Mouse (Mus musculus) hindbrain, postnatal 0 days (tissue): ENCODE data around the gene Tspan33. TPM values are rescaled to one million over a fixed set of nuclear protein-coding genes. Genes with fewer than 3 reads are reported as not detected.
"Not testable (repeated sequence)": the region's sequence is repeated elsewhere in the genome, so short reads cannot be mapped to it uniquely, and the experiment has no call there.

Source experiments
- ATAC-seq: fragments of 200-750 bp; cut with Nextera tagmentation; 2 replicates; pipeline ENCODE4 v1.8.0; 2017; ENCODE audit warnings: mild to moderate bottlenecking, moderate TSS enrichment, moderate library complexity
- DNase-seq: peaks from one replicate; pipeline ENCODE4 v3.0.0-alpha.2; 2015; ENCODE audit warnings: low spot score
- H3K27ac ChIP-seq: fragments of 300-500 bp; sonication (generic); 2 replicates; pipeline ENCODE4 v1.5.1; 2014; ENCODE audit warnings: mild to moderate bottlenecking
- H3K27me3 ChIP-seq: fragments of 300-500 bp; sonication (generic); 2 replicates; pipeline ENCODE4 v1.6.1; 2014; ENCODE audit warnings: low read length, mixed read lengths; ENCODE audit not compliant: insufficient read depth
- H3K36me3 ChIP-seq: fragments of 300-500 bp; sonication (generic); 2 replicates; pipeline ENCODE4 v1.6.1; 2014; ENCODE audit warnings: low read length, mixed read lengths; ENCODE audit not compliant: insufficient read depth
- H3K4me1 ChIP-seq: fragments of 300-500 bp; sonication (generic); 2 replicates; pipeline ENCODE4 v1.6.1; 2014; ENCODE audit warnings: antibody characterized with exemption, low read length, mixed read lengths; ENCODE audit not compliant: insufficient read depth
- H3K4me2 ChIP-seq: fragments of 300-500 bp; sonication (generic); 2 replicates; pipeline ENCODE4 v1.6.1; 2014; ENCODE audit warnings: low read depth, mild to moderate bottlenecking, low read length, moderate library complexity, mixed read lengths
- H3K4me3 ChIP-seq: fragments of 300-500 bp; sonication (generic); 2 replicates; pipeline ENCODE4 v1.5.1; 2014; ENCODE audit warnings: low read length
- H3K9ac ChIP-seq: fragments of 300-500 bp; sonication (generic); replicated peaks from 2 replicates; pipeline ENCODE4 v1.6.1; 2014; ENCODE audit warnings: mild to moderate bottlenecking, low read length, moderate library complexity, mixed read lengths
- H3K9me3 ChIP-seq: fragments of 300-500 bp; sonication (generic); 2 replicates; pipeline ENCODE4 v1.6.1; 2016; ENCODE audit warnings: low read length, mixed read lengths
- CTCF ChIP-seq: IDR thresholded peaks from 2 replicates; pipeline ENCODE4 v1.5.1; 2016; ENCODE audit warnings: antibody characterized with exemption, control low read depth, low read depth
- WGBS: fragments of 180-500 bp; shearing (Covaris S2); extraction: QIAGEN DNeasy Blood & Tissue Kit; methylation state at CpG from one replicate; pipeline ENCODE4 v1.1.7; 2014; 5-methylcytosine and 5-hydroxymethylcytosine counted together
- polyA plus RNA-seq: library from polyadenylated mRNA; unstranded; fragments of >200 nt; fragmentation: Nextera tagmentation; extraction: Ambion mirVana; gene quantifications from 2 replicates; pipeline ENCODE4 v1.2.1, GENCODE M21; 2015
- total RNA-seq: library from RNA; depleted of rRNA; stranded (reverse); fragments of >200 nt; gene quantifications from 2 replicates; pipeline ENCODE4 v1.2.3, GENCODE M21; 2014

The Tspan33 gene
- total and polyA plus RNA-seq, 2 experiments from 2014 or later: 15.5 to 23.9 TPM

- DNase-seq: peak; percentile 31
- TF ChIP-seq CTCF: no peak
- no peaks in the 10 kb centered on the region for H3K27me3 ChIP-seq
- WGBS: 41% methylated on average over 11 of the region's 11 CpGs
- no peaks in the 10 kb centered on the region for H3K4me1 ChIP-seq
- no peak overlapping the region for H3K4me2 ChIP-seq
- ATAC-seq: no peak
- H3K36me3 ChIP-seq: no peaks in the 10 kb centered on the region
- no peak overlapping the region for H3K9ac ChIP-seq
- no peak overlapping the region for H3K4me3 ChIP-seq
- no peak overlapping the region for H3K27ac ChIP-seq
- no peaks in the 10 kb centered on the region for H3K9me3 ChIP-seq
These were observed 33.2 kb upstream of the Tspan33 start for GRCm38 (mm10) chr6:29660662-29661307.

GRCm38 (mm10) chr6:29667266-29667665 is 26.8 kb upstream of the Tspan33 start:
- no peak overlapping the region for H3K9ac ChIP-seq
- DNase-seq (no peak), ATAC-seq (no peak)
- no peak overlapping the region for H3K4me2 ChIP-seq
- H3K4me3 ChIP-seq: no peak overlapping the region
- no peaks in the 10 kb centered on the region for H3K27me3 ChIP-seq
- no peaks in the 10 kb centered on the region for H3K4me1 ChIP-seq
- no peaks in the 10 kb centered on the region for H3K9me3 ChIP-seq
- 74% methylated on average over 6 of the region's 6 CpGs for WGBS
- no peak overlapping the region for H3K27ac ChIP-seq
- no peaks in the 10 kb centered on the region for H3K36me3 ChIP-seq
- TF ChIP-seq CTCF: no peak

DNA sequence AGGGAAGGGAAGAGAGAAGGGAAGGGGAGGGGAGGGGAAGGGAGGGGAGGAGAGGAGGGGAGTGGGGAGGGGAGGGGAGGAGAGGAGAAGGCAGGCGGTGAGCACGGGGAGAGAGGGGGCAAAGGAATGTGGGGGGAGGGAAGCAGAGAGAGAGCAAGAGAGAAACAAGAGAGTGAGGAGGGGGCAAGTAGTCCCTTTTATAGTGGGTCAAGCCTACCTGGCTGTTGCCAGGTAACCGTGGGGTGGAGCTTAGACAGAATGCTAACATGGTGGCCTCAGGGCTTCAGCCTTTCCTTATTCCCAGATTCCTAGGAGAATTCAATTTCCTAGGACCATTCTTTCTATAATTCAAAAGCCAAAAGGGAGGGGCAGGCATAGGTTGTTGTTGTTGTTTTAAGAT is 22.3 kb upstream of the Tspan33 start:
- Histone ChIP-seq H3K4me1 (no peaks in the 10 kb centered on the region), H3K27me3 (no peaks in the 10 kb centered on the region), H3K4me2 (no peak overlapping the region), H3K36me3 (no peaks in the 10 kb centered on the region), H3K9ac (no peak overlapping the region), H3K4me3 (no peak overlapping the region), H3K27ac (no peak overlapping the region), H3K9me3 (no peaks in the 10 kb centered on the region)
- ATAC-seq (no peak), DNase-seq (no peak)
- 21% methylated on average over 3 of the region's 3 CpGs for WGBS
- TF ChIP-seq CTCF: no peak

- peak; percentile 17 for DNase-seq
- peak overlapping the region; percentile 16; the same call in 1 of the 2 replicates for H3K27ac ChIP-seq
- no peaks in the 10 kb centered on the region for H3K36me3 ChIP-seq
- 31% methylated on average over 12 of the region's 12 CpGs for WGBS
- no peaks in the 10 kb centered on the region for H3K4me1 ChIP-seq
- H3K4me2 ChIP-seq: no peak overlapping the region
- H3K27me3 ChIP-seq: no peaks in the 10 kb centered on the region
- no peaks in the 10 kb centered on the region for H3K9me3 ChIP-seq
- H3K4me3 ChIP-seq: no peak overlapping the region
- H3K9ac ChIP-seq: no peak overlapping the region
- TF ChIP-seq CTCF: no peak
- peak; percentile 72 for ATAC-seq
These were observed 21.2 kb upstream of the Tspan33 start for GRCm38 (mm10) chr6:29672563-29673411.

DNA sequence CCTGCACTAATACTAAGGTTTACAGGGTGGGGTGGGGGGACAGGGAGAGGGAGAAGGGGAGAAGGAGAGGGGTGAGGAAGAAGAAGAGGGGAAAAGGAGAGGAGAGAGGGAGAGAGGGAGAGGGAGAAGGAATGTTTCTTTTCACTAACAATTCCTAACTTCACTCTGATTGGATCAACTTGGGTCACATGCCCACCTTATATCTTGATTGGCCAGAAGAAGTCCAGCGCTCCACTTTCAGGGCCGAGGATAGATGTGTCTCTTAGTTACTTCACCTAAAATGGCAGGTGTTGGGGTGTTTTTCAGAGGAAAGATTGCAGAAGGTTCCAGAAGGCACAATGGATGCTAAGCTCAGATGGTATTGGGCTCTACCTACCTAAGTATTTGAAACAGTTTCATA is 20.3 kb upstream of the Tspan33 start:
- 38% methylated on average over 2 of the region's 2 CpGs for WGBS
- no peaks in the 10 kb centered on the region for H3K4me1 ChIP-seq
- H3K9ac ChIP-seq: no peak overlapping the region
- no peak for ATAC-seq
- H3K36me3 ChIP-seq: no peaks in the 10 kb centered on the region
- H3K27me3 ChIP-seq: no peaks in the 10 kb centered on the region
- no peaks in the 10 kb centered on the region for H3K9me3 ChIP-seq
- no peak for TF ChIP-seq CTCF
- no peak overlapping the region for H3K4me2 ChIP-seq
- DNase-seq: no peak
- no peak overlapping the region for H3K27ac ChIP-seq
- H3K4me3 ChIP-seq: no peak overlapping the region

- H3K36me3 ChIP-seq, H3K4me2 ChIP-seq, H3K4me1 ChIP-seq, H3K4me3 ChIP-seq, ATAC-seq, H3K27me3 ChIP-seq, H3K27ac ChIP-seq, H3K9me3 ChIP-seq, H3K9ac ChIP-seq, DNase-seq: not testable (repeated sequence)
- 87% methylated on average over 9 of the region's 10 CpGs for WGBS
These were observed 14.0 kb upstream of the Tspan33 start for GRCm38 (mm10) chr6:29679947-29680550.

DNA sequence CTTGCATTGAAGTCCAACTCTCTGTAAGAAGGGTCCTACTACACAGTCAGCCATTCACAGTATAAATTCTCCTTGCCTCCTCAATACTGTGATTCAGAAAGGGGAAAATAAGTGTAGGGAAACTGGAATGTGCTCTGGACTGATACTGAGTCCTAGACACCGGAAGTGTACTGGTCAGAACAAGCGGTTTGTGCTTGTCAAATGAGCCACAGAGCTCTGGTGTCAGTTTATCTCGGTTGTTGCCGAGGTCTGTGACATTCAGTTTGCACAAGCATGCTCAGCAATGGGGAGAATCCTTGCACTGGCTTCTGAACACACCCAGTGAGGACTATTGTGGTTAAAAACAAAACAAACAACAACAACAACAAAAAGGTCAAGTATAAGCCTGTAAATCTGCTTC is 12.2 kb upstream of the Tspan33 start:
- H3K9ac ChIP-seq: no peak overlapping the region
- H3K27ac ChIP-seq: no peak overlapping the region
- no peaks in the 10 kb centered on the region for H3K4me1 ChIP-seq
- no peaks in the 10 kb centered on the region for H3K27me3 ChIP-seq
- no peaks in the 10 kb centered on the region for H3K36me3 ChIP-seq
- no peak for ATAC-seq
- TF ChIP-seq CTCF: no peak
- no peak overlapping the region for H3K4me2 ChIP-seq
- no peaks in the 10 kb centered on the region for H3K9me3 ChIP-seq
- WGBS: 81% methylated on average over 4 of the region's 4 CpGs
- no peak for DNase-seq
- no peak overlapping the region for H3K4me3 ChIP-seq
